Mouse (Mus musculus): Measurements from ENCODE around the gene Rpl13a.

- TF ChIP-seq EP300 (IDR thresholded peaks at IDR 0.05; ENCODE audit: insufficient read depth, low read depth, low read length) (no peak), CTCF (IDR thresholded peaks at IDR 0.05; ENCODE audit: low read depth, low read length) (peak; percentile 69)
These were observed 29.9 kb downstream of the Rpl13a start for GRCm38 (mm10) chr7:45098541-45099240.
